ENCODE assay signal across 8 mouse cellular contexts in genomic region chr13:21718381-21719080, GRCm38 (mm10). TPM values are rescaled to one million over a fixed set of nuclear protein-coding genes. Genes with fewer than 3 reads are reported as not detected.
DNase-seq lines count a peak whose midpoint lies in the region; ATAC-seq and TF ChIP-seq lines count a peak whose summit lies in the region.

No protein-coding gene starts in this region.

- H3K4me3 ChIP-seq in E14TG2a.4 (replicated peaks; ENCODE audit: low read length): peak overlapping the region; percentile 75
- H3K4me3 ChIP-seq in forebrain, embryonic 14.5 days (ENCODE audit: low read depth, low read length): peak overlapping the region; percentile 40
- H3K4me3 ChIP-seq in liver, embryonic 16.5 days (ENCODE audit: low read depth, low read length): peak overlapping the region; percentile 66

- TF ChIP-seq CTCF in E14TG2a.4 (conservative IDR thresholded peaks at IDR 0.05; ENCODE audit: low read length): no peak

- H3K9ac ChIP-seq in forebrain, embryonic 14.5 days (ENCODE audit: low read length): peak overlapping the region; percentile 66
- peak overlapping the region; percentile 77 for H3K9ac ChIP-seq in liver, embryonic 16.5 days (ENCODE audit: low read depth, low read length)

- 51% methylated on average over 4 of the region's 4 CpGs for WGBS in forebrain, embryonic 14.5 days
- 49% methylated on average over 4 of the region's 4 CpGs for WGBS in liver, embryonic 16.5 days (ENCODE audit: insufficient replicate concordance)

- H3K4me1 ChIP-seq in E14TG2a.4 (replicated peaks; ENCODE audit: low read depth, low read length): peaks cover 30% of the 10 kb centered on the region
- peaks cover 30% of the 10 kb centered on the region for H3K4me1 ChIP-seq in forebrain, embryonic 14.5 days (ENCODE audit: control insufficient read depth, insufficient read depth, low read length)
- peaks cover 30% of the 10 kb centered on the region for H3K4me1 ChIP-seq in liver, embryonic 16.5 days (ENCODE audit: control insufficient read depth, low read depth, low read length)

- no peaks in the 10 kb centered on the region for H3K27me3 ChIP-seq in E14TG2a.4 (ENCODE audit: insufficient read depth, low read length)
- H3K27me3 ChIP-seq in forebrain, embryonic 14.5 days (replicated peaks; ENCODE audit: control insufficient read depth, insufficient read depth, low read length): no peaks in the 10 kb centered on the region
- H3K27me3 ChIP-seq in liver, embryonic 16.5 days (ENCODE audit: control insufficient read depth, insufficient read depth, low read depth, low read length): no peaks in the 10 kb centered on the region

- no peak for ATAC-seq in forebrain, embryonic 14.5 days
- ATAC-seq in liver, embryonic 16.5 days (ENCODE audit: low read depth): no peak

- no peaks in the 10 kb centered on the region for H3K36me3 ChIP-seq in E14TG2a.4 (ENCODE audit: insufficient read depth, low read length)
- H3K36me3 ChIP-seq in forebrain, embryonic 14.5 days (ENCODE audit: control insufficient read depth, insufficient read depth, low read length): no peaks in the 10 kb centered on the region
- no peaks in the 10 kb centered on the region for H3K36me3 ChIP-seq in liver, embryonic 16.5 days (ENCODE audit: control insufficient read depth, insufficient read depth)

- H3K9me3 ChIP-seq in E14TG2a.4 (ENCODE audit: low read length): no peaks in the 10 kb centered on the region
- H3K9me3 ChIP-seq in forebrain, embryonic 14.5 days (replicated peaks; ENCODE audit: control insufficient read depth, low read length): no peaks in the 10 kb centered on the region
- H3K9me3 ChIP-seq in liver, embryonic 16.5 days (replicated peaks; ENCODE audit: control insufficient read depth, low read length): no peaks in the 10 kb centered on the region

- peak overlapping the region; percentile 64 for H3K4me2 ChIP-seq in forebrain, embryonic 14.5 days (ENCODE audit: low read length)
- H3K4me2 ChIP-seq in liver, embryonic 16.5 days (ENCODE audit: low read depth, low read length): peak overlapping the region; percentile 67

- DNase-seq in MN1 (ENCODE audit: low spot score): peak; percentile 25
- DNase-seq in forebrain, embryonic 14.5 days (ENCODE audit: low spot score): no peak
- DNase-seq in adrenal gland, adult 2 months: no peak
- no peak for DNase-seq in B cell, adult 2 months
- DNase-seq in layer of hippocampus, adult 11-12 months (ENCODE audit: low spot score): no peak
- no peak for DNase-seq in gastrocnemius, adult 18-20 months (ENCODE audit: low spot score)

- peak overlapping the region; percentile 65 for H3K27ac ChIP-seq in forebrain, embryonic 14.5 days (ENCODE audit: low read depth, low read length)
- H3K27ac ChIP-seq in liver, embryonic 16.5 days (ENCODE audit: low read length): peak overlapping the region; percentile 96

RNA-seq across cellular contexts. Expression of gene Hist1h3h, which starts 1.1 kb away (rescaled TPM):
- 7.3 and 11.0 TPM in 2 replicates for polyA plus RNA-seq in forebrain, embryonic 14.5 days (2014; fragmentation: Nextera tagmentation; extraction: Ambion mirVana)
- 4.4 and 13.9 TPM in 2 replicates for polyA plus RNA-seq in liver, embryonic 16.5 days (2015; fragmentation: Nextera tagmentation; extraction: Ambion mirVana)
- 10 to 100 TPM; 16.3 to 42.1 TPM for total RNA-seq in adrenal gland, adult 2 months (2021)
- 5.5 and 8.7 TPM in 2 replicates for polyA plus RNA-seq in adrenal gland, adult 2 months (2012; rRNA removed)
- total RNA-seq in gastrocnemius, adult 18-20 months (2021): 1 to 10 TPM in 1 of 2 experiments, not detected in 1; 2.3 TPM

RNA-seq across cellular contexts. Expression of gene Hist1h2ai, which starts 2.3 kb away (rescaled TPM):
- 13.2 and 45.9 TPM in 2 replicates for polyA plus RNA-seq in forebrain, embryonic 14.5 days (2014; fragmentation: Nextera tagmentation; extraction: Ambion mirVana)
- polyA plus RNA-seq in liver, embryonic 16.5 days (2015; fragmentation: Nextera tagmentation; extraction: Ambion mirVana): 18.6 and 20.0 TPM in 2 replicates
- 10 to 100 TPM; 28.5 to 38.1 TPM for total RNA-seq in adrenal gland, adult 2 months (2021)
- polyA plus RNA-seq in adrenal gland, adult 2 months (2012; rRNA removed): 5.7 and 9.3 TPM in 2 replicates
- 1 to 10 TPM in 1 of 2 experiments, not detected in 1; 1.5 TPM for total RNA-seq in gastrocnemius, adult 18-20 months (2021)

RNA-seq across cellular contexts. Expression of gene Hist1h2bl, which starts 2.6 kb away (rescaled TPM):
- polyA plus RNA-seq in forebrain, embryonic 14.5 days (2014; fragmentation: Nextera tagmentation; extraction: Ambion mirVana): 3.7 and 4.2 TPM in 2 replicates
- polyA plus RNA-seq in liver, embryonic 16.5 days (2015; fragmentation: Nextera tagmentation; extraction: Ambion mirVana): 3.5 and 6.2 TPM in 2 replicates
- total RNA-seq in adrenal gland, adult 2 months (2021): 10 to 100 TPM; 24.1 to 36.9 TPM
- polyA plus RNA-seq in adrenal gland, adult 2 months (2012; rRNA removed): 0.49 and 1.3 TPM in 2 replicates
- 1 to 10 TPM; 3.4 to 3.7 TPM for total RNA-seq in gastrocnemius, adult 18-20 months (2021)

RNA-seq across cellular contexts. Expression of gene Hist1h2bm, which starts 3.3 kb away (rescaled TPM):
- 2.5 and 3.9 TPM in 2 replicates for polyA plus RNA-seq in forebrain, embryonic 14.5 days (2014; fragmentation: Nextera tagmentation; extraction: Ambion mirVana)
- polyA plus RNA-seq in liver, embryonic 16.5 days (2015; fragmentation: Nextera tagmentation; extraction: Ambion mirVana): 5.9 and 9.8 TPM in 2 replicates
- 1 to 10 TPM; 6.5 to 7.0 TPM for total RNA-seq in adrenal gland, adult 2 months (2021)
- polyA plus RNA-seq in adrenal gland, adult 2 months (2012; rRNA removed): 0.28 and 0.56 TPM in 2 replicates
- total RNA-seq in gastrocnemius, adult 18-20 months (2021): not detected

RNA-seq across cellular contexts. Expression of gene Hist1h4j, which starts 16.3 kb away (rescaled TPM):
- polyA plus RNA-seq in forebrain, embryonic 14.5 days (2014; fragmentation: Nextera tagmentation; extraction: Ambion mirVana): 1.7 TPM in 2 replicates
- 0.99 and 1.0 TPM in 2 replicates for polyA plus RNA-seq in liver, embryonic 16.5 days (2015; fragmentation: Nextera tagmentation; extraction: Ambion mirVana)
- 10 to 100 TPM in 1 of 2 experiments, 1 to 10 TPM in 1; 7.5 to 11.4 TPM for total RNA-seq in adrenal gland, adult 2 months (2021)
- polyA plus RNA-seq in adrenal gland, adult 2 months (2012; rRNA removed): 0.52 TPM in 2 replicates
- under 1 TPM; 0.43 to 0.59 TPM for total RNA-seq in gastrocnemius, adult 18-20 months (2021)
